Mouse (Mus musculus) lung, postnatal 36 days (tissue): ENCODE data around the gene Gid4.
"Not testable (repeated sequence)": the region's sequence is repeated elsewhere in the genome, so short reads cannot be mapped to it uniquely, and the experiment has no call there.

Source experiments
- DNase-seq: peaks from one replicate; pipeline ENCODE4 v3.0.0; 2022; ENCODE audit warnings: mixed read lengths

The Gid4 gene

DNA sequence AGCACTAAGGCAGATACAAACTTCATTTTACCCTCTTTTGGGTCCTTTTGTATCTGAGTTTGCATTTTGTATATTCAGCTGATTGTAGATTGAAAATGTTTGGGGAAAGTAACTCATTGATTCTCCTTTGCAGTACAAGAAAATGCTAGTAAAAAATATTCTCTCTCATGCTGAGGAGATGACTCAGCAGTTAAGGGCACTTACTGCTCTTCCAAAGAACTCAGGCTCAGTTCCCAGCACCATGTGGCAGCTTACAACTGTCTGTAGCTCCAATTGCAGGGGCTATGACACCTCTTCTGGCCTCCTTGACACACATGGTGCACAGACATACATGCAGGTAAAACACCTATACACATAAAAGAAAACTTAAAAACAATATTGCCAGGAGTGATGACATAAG lies 16.6 kb downstream of the Gid4 start:
- no peak for DNase-seq

- no peak for DNase-seq
Measured at GRCm38 (mm10) chr11:60435133-60435532, 18.2 kb downstream of the Gid4 start.

DNA sequence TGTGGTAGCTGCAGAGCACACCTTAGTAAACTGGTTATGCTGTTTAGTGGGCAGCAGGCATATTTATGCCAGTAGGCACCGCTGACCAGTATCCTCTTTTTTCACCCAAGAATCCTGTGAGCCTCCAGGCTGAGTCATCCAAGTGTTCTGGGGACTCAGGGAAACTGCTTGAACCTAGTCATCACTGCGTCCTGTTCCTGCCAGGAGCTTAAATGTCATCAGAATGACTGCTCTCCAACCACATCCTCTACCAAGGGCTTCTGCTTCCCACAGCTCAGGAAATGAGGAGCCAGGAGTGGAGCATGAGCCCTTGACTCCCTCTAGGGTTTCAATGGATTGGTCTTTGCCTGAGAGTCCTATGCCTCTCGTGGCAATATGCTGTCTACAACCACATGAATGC lies 19.7 kb downstream of the Gid4 start:
- DNase-seq = no peak

DNA sequence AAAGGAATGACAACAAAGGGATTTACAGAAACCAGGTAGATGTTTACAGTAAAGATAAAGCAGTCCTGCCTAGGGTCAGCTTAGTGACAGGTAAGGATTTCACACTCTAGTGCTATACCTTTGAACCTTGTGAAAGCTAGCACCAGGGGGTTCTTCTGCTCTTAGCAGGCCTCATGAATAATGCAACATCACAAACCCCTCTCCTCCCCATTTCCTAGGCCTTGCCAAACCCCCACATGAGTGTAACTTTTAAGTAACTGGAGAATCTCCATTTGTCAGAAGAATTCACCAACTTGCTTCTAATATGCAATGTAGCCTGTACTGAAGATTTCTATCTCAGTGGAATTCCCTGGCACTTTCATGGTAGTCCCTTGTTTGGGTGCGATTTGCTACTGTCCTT lies 22.7 kb downstream of the Gid4 start:
- DNase-seq = not testable (repeated sequence)

DNA sequence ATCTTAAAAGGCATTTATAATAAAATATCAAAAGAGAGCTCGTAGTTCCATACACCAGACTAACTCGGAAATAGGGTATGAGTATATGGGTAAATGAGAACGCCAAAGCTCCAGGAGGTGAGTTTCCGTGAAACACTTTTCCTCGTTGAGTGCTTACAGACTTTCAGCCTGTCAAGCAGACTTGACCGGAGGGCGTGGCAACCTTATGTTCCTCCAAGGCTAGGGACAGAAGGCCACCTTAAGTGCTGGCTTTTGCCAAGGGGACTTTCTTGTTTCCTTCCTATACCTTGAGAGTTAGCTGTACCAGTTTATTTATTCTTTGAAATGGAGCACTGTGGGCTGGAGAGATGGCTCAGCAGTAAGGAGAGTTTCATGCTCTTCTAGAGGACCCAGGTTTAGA lies 23.2 kb downstream of the Gid4 start:
- peak; percentile 56 for DNase-seq

DNA sequence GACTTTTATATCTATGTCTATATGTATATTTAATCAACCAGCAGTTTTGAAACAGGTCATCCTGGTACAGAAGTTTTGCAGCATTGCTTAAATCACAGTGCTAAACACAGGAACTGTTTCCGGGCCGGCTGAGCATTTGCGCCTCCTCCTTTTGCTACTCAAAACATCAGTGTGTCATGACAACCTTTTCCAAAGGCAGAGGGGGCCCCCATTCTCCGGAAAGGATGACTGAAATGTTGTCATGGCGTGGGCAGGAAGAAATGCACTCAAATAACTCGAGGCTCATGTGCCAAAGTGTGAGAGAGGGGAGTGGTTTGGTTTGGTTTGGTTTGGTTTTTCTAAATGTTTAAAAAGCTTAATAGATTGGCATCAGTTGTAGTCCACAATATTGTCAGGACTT lies 26.0 kb downstream of the Gid4 start:
- DNase-seq = no peak

- no peak for DNase-seq
Measured at GRCm38 (mm10) chr11:60444007-60444406, 27.1 kb downstream of the Gid4 start.

DNA sequence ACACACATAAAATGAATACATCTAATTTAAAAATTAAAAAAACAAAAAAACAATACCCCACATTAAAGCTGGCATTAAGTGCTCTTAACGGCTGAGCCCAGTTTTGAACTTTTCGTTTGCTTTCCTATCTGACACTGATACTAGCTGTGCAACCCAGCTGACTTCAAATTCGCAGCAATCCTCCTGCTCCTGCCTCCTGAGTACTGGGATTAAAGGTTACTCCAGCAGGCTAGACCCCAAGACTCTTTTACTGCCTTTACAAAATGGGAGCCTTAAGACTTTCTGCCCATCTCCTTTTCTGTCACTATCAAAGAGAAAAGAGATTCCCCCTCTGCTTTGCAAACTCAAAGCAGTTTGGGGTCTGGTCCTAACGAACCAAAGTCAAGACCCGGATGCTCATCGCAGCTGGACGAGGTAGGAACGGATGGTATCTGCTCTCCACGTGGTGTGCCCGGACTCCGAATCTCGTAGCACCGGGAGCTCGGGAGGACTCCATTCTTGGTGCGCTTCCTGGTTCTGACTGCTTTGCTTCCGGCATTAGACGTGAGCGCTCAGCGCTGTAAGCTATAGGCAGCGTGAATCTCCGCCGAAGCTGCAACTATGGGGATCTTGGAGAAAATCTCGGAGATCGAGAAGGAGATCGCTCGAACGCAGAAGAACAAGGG lies 37.3 kb downstream of the Gid4 start, which contains the start of gene Drg2:
Gene Drg2, plus strand, starts transcription at position 512 of the 665 bp plus-strand sequence.
- peak; percentile 89 for DNase-seq

GRCm38 (mm10) chr11:60454745-60455087 lies 37.8 kb downstream of the Gid4 start:
- DNase-seq = no peak

DNA sequence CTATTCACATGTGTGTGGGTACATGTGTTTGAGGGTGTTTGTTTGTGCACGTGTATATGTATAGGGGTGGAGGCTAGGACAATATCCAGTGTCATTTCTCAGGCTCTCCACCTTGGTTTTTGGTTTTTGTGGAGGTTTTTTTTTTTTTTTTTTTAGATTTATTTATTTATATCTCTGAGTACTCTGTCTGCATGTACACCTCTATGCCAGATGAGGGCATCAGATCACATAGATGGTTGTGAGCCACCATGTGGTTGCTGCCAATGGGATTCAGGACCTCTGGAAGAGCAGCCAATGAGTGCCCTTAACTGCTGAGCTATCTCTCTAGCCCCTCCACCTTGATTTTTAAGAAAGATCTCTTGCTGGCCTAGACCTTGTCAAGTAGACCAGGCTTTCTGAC lies 41.0 kb downstream of the Gid4 start:
- no peak for DNase-seq

- peak; percentile 45 for DNase-seq
Measured at GRCm38 (mm10) chr11:60465943-60466380, 49.0 kb downstream of the Gid4 start.

DNA sequence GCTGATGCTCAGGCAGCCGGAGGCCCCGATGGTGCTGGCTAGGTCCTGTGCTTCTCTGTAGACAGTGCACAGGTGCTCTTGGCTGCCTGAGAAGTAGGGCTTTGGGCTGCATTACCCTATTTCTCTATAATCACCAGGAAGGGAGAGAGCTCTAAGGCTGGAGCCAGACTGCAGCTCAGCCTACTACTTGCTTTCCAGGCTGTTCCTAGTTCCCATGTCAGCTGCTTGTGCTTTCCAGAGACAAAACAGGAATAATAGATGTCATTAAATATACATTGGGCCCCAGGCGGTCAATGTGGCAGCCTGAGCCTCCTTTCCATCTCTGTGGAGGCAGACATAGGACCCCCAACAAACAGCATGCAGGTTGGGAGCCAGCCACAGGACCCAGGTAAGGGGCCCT lies 52.1 kb downstream of the Gid4 start, which contains the start of gene Myo15:
Gene Myo15, plus strand, starts transcription at position 301 of the 400 bp plus-strand sequence.
- DNase-seq = no peak

DNA sequence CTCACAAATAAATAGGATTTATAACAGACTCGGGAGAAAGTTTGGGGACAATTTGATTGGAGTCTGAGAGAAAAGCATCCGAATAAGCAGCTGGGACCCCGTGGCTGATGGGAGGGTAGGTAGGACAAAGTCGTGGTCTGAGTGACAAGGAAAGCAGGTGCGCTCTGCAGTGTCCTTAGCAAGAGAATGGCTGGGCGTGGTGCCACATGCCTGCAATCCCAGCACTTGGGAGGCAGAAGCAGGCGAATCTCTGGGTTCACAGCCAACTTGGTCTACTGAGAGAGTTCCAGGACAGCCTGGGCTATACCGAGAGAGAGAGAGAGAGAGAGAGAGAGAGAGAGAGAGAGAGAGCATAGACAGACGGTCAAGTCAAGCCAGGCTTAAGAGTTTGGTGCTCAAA lies 53.8 kb downstream of the Gid4 start:
- no peak for DNase-seq

DNA sequence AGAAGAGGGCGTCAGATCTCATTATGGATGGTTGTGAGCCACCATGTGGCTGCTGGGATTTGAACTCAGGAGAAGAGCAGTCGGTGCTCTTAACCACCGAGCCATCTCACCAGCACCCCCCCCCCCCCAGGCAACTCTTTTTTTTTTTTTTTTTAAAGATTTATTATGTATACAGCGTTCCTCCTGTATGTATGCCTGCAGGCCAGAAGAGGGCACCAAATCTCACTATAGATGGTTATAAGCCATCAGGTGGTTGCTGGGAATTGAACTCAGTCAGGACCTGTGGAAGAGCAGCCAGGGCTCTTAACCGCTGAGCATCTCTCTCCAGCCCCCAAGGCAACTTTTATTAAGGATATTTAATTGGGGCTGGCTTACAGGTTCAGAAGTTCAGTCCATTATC lies 57.6 kb downstream of the Gid4 start:
- DNase-seq = no peak

- no peak for DNase-seq
Measured at GRCm38 (mm10) chr11:60475668-60476362, 58.9 kb downstream of the Gid4 start.

GRCm38 (mm10) chr11:60478121-60478520 lies 61.2 kb downstream of the Gid4 start:
- peak; percentile 80 for DNase-seq

DNA sequence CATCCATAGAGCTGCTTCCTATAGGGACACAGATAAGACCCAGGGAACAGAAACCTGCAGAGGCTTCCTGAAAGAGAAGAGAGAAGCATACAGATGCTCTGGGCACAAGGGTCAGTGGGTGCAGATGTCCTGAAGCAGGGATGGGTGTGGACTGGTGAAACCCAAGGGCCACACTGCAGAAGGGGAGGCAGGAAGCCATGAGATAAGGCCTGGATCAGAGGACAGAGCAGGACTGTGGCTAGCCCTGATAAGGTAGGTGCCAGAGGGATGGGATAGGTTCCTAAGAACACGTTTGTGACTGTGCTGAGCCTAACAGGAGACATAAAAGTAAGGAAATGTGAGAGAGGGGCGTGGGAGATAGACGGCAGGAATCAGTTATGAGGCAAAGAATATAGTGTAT lies 69.3 kb downstream of the Gid4 start:
- DNase-seq = no peak

GRCm38 (mm10) chr11:60492726-60493125 lies 75.8 kb downstream of the Gid4 start:
- DNase-seq = no peak

- DNase-seq = no peak
Measured at GRCm38 (mm10) chr11:60495692-60496091, 78.7 kb downstream of the Gid4 start.
